Mouse (Mus musculus): ENCODE measurements around the gene Prkab2. TPM values are rescaled to one million over a fixed set of nuclear protein-coding genes. Genes with fewer than 3 reads are reported as not detected.

The Prkab2 gene
- total and polyA plus RNA-seq, 3 experiments, result 0.68 to 1.5 (median 1.4) TPM

DNA sequence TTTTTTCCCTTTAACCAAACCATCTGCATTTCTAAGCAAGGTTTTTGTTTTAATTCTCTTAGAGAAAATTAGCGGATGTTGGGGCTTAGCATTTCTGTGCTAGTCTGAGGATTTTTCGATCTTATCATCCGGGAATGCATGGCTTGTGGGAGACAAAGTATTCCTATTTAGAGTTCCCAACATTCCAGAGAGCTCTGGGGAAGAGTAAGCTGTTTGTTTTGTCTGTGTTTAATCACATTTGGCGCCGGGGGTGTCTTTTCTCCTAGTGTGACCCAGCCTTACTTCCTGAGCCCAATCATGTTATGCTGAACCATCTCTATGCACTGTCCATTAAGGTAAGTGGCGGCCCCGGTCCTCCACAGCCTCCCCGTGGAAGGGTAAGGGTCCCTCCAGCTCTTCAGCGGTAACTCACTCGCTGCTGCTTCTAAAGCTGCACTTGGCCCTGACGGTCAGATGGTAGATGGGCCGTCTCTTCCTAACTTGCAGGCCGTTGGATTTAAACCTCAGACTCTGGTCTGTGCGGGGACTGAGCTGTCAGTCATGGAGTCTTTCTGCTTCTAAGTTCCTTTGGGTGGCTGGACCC is 9.2 kb downstream of the Prkab2 start:
- H3K4me1 ChIP-seq (ENCODE audit: control insufficient read depth in 1 of 2, insufficient read depth in 2 of 2), result no peaks in the 10 kb centered on the region
- no peak overlapping the region for H3K9ac ChIP-seq (ENCODE audit: insufficient read depth, low read depth)
- DNase-seq (ENCODE audit: extremely low read depth), result no peak
- TF ChIP-seq JUND (conservative IDR thresholded peaks at IDR 0.05; ENCODE audit: low read depth, low read length), result no peak
- TF ChIP-seq RAD21 (IDR thresholded peaks at IDR 0.05; ENCODE audit: low read depth, low read length), result no peak
- no peak for TF ChIP-seq NELFE (IDR thresholded peaks at IDR 0.05; ENCODE audit: low read depth, low read length)
- TF ChIP-seq ZNF384 (IDR thresholded peaks at IDR 0.05; ENCODE audit: low read depth, low read length), result no peak
- TF ChIP-seq E2F4 (IDR thresholded peaks at IDR 0.05; ENCODE audit: insufficient replicate concordance, low read depth, low read length), result no peak
- no peak for TF ChIP-seq TBP (conservative IDR thresholded peaks at IDR 0.05; ENCODE audit: low read depth, low read length)
- no peak for TF ChIP-seq ELF1 (IDR thresholded peaks at IDR 0.05; ENCODE audit: low read depth, low read length)
- TF ChIP-seq MYC (IDR thresholded peaks at IDR 0.05; ENCODE audit: low read depth, low read length), result no peak
- TF ChIP-seq MXI1 (IDR thresholded peaks at IDR 0.05; ENCODE audit: low read depth, low read length), result no peak
- no peak for TF ChIP-seq MAZ (IDR thresholded peaks at IDR 0.05; ENCODE audit: low read depth, low read length)
- TF ChIP-seq CHD2 (IDR thresholded peaks at IDR 0.05; ENCODE audit: low read length), result no peak
- no peak for TF ChIP-seq SIN3A (IDR thresholded peaks at IDR 0.05; ENCODE audit: low read length)
- TF ChIP-seq PAX5 (IDR thresholded peaks at IDR 0.05; ENCODE audit: low read length), result no peak
- TF ChIP-seq BHLHE40 (IDR thresholded peaks at IDR 0.05; ENCODE audit: low read depth, low read length), result no peak
- no peak for TF ChIP-seq ETS1 (conservative IDR thresholded peaks at IDR 0.05; ENCODE audit: low read depth, low read length)
- TF ChIP-seq SMC3 (IDR thresholded peaks at IDR 0.05; ENCODE audit: low read depth, low read length), result no peak
- no peak for TF ChIP-seq CHD1 (IDR thresholded peaks at IDR 0.05; ENCODE audit: low read depth, low read length)
- TF ChIP-seq MAX (IDR thresholded peaks at IDR 0.05; ENCODE audit: low read length), result no peak
- TF ChIP-seq NRF1 (IDR thresholded peaks at IDR 0.05; ENCODE audit: low read depth, low read length), result no peak
- TF ChIP-seq ZKSCAN1 (IDR thresholded peaks at IDR 0.05; ENCODE audit: borderline replicate concordance, low read depth, low read length), result no peak
- H3K27me3 ChIP-seq (replicated peaks), result no peaks in the 10 kb centered on the region
- H3K79me2 ChIP-seq (replicated peaks; ENCODE audit: control insufficient read depth, extremely low read depth, insufficient read depth, poor library complexity, severe bottlenecking), result no peaks in the 10 kb centered on the region
- no peaks in the 10 kb centered on the region for H3K9me3 ChIP-seq (replicated peaks; ENCODE audit: low read length)
- H3K4me2 ChIP-seq (ENCODE audit: insufficient read depth, low read depth, poor library complexity, severe bottlenecking), result no peak overlapping the region
- in situ Hi-C loops (cut with MboI; ENCODE audit: low pct_ligation_motif_present, low pct_unique_long_range_greater_than_20kb, low sequenced_read_pairs) (no loop called here), dilution Hi-C loops (cut with MboI; ENCODE audit: extremely low pct_ligation_motif_present, extremely low pct_unique_long_range_greater_than_20kb, low sequenced_read_pairs) (no loop called here)
- no peak overlapping the region for H3K4me3 ChIP-seq (replicated peaks in 1 of 3; ENCODE audit: low read depth in 2 of 3, low read length in 2 of 3, poor library complexity in 1 of 3)
- H3K27ac ChIP-seq (ENCODE audit: insufficient read depth, low read depth), result no peak overlapping the region
- H3K36me3 ChIP-seq (replicated peaks in 1 of 2; ENCODE audit: control insufficient read depth in 1 of 2, insufficient read depth in 1 of 2, low read length in 1 of 2), result peaks cover 0 to 65% of the 10 kb centered on the region in 2 experiments

DNA sequence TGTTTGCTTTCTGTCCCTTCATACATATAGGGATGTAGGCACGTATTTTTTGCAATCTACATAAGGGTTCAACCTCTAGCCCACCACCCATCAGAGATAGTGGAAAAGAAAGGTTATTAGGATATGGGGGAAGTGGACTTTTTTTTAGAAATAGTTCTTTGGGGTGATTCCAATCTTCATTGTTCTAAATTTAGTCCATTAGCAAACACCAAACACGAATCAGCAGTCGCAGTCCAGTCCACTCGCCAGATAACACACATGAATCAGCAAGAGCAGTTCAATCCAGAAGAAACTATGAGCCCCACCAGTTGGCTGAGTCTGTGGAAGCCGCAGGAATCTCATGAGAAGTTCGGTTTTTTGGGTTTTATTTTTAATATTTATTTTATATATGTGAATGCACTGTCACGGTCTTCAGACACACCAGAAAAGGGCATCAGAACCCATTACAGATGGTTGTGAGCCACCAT is 16.7 kb downstream of the Prkab2 start, which contains the start of gene Gm17651:
Gene Gm17651 (minus strand): TSS at position 51 of the 467 bp plus-strand sequence.
- Histone ChIP-seq H3K27ac (ENCODE audit: insufficient read depth, low read depth) (no peak within 1 kb of the TSS), H3K9me3 (replicated peaks; ENCODE audit: low read length) (no peaks in the 10 kb centered on the region), H3K4me3 (replicated peaks in 1 of 3; ENCODE audit: low read depth in 2 of 3, low read length in 2 of 3, poor library complexity in 1 of 3) (no peak within 1 kb of the TSS), H3K4me2 (ENCODE audit: insufficient read depth, low read depth, poor library complexity, severe bottlenecking) (no peak within 1 kb of the TSS), H3K79me2 (replicated peaks; ENCODE audit: control insufficient read depth, extremely low read depth, insufficient read depth, poor library complexity, severe bottlenecking) (no peaks in the 10 kb centered on the region), H3K36me3 (replicated peaks in 1 of 2; ENCODE audit: control insufficient read depth in 1 of 2, insufficient read depth in 1 of 2, low read length in 1 of 2) (peaks cover 0 to 14% of the 10 kb centered on the region in 2 experiments), H3K4me1 (ENCODE audit: control insufficient read depth in 1 of 2, insufficient read depth in 2 of 2) (no peaks in the 10 kb centered on the region), H3K27me3 (replicated peaks) (no peaks in the 10 kb centered on the region), H3K9ac (ENCODE audit: insufficient read depth, low read depth) (no peak within 1 kb of the TSS)
- dilution Hi-C loops (cut with MboI; ENCODE audit: extremely low pct_ligation_motif_present, extremely low pct_unique_long_range_greater_than_20kb, low sequenced_read_pairs), result no loop called here
- DNase-seq (ENCODE audit: extremely low read depth), result no peak
- no peak for TF ChIP-seq MYC (IDR thresholded peaks at IDR 0.05; ENCODE audit: low read depth, low read length)
- TF ChIP-seq ELF1 (IDR thresholded peaks at IDR 0.05; ENCODE audit: low read depth, low read length), result no peak
- no peak for TF ChIP-seq NRF1 (IDR thresholded peaks at IDR 0.05; ENCODE audit: low read depth, low read length)
- TF ChIP-seq UBTF (IDR thresholded peaks at IDR 0.05; ENCODE audit: low read depth, low read length), result no peak
- no peak for TF ChIP-seq USF2 (conservative IDR thresholded peaks at IDR 0.05; ENCODE audit: low read depth, low read length)
- TF ChIP-seq RAD21 (IDR thresholded peaks at IDR 0.05; ENCODE audit: low read depth, low read length), result no peak
- TF ChIP-seq JUN (IDR thresholded peaks at IDR 0.05; ENCODE audit: insufficient read depth, low read depth, low read length), result no peak
- in situ Hi-C loops (cut with MboI; ENCODE audit: low pct_ligation_motif_present, low pct_unique_long_range_greater_than_20kb, low sequenced_read_pairs), result loop anchor here (25.0 kb wide), 1 partner anchor 488 kb away; the partner anchor contains the start of gene Adam30
